Mouse (Mus musculus) myocyte (in vitro differentiated cells): ENCODE measurements at regions not wholly inside any gene's neighbourhood (a gene's known extent, or its start where the extent isn't known, plus 50 kb on each side); places are given as distances from the start of the nearest gene placed in this dataset.

Source experiments
- E2F4 ChIP-seq: IDR thresholded peaks from one replicate; pipeline ENCODE4 v1.6.1; 2011; ENCODE audit warnings: mild to moderate bottlenecking, control low read depth, moderate library complexity; ENCODE audit not compliant: insufficient read depth
- MAX ChIP-seq: IDR thresholded peaks from one replicate; pipeline ENCODE4 v1.6.1; 2011; ENCODE audit warnings: low read depth, mild to moderate bottlenecking, control low read depth
- MYOG ChIP-seq, 3 experiments: IDR thresholded peaks; one replicate each; pipeline ENCODE4 v1.6.1; 2011; ENCODE audit warnings: control low read depth in 2 of 3, low read depth in 2 of 3, mild to moderate bottlenecking in 2 of 3; ENCODE audit not compliant: insufficient read length in 2 of 3, control insufficient read depth in 1 of 3, insufficient read depth in 1 of 3
- POLR2A ChIP-seq: IDR thresholded peaks from one replicate; pipeline ENCODE4 v1.6.1; 2011; ENCODE audit warnings: low read depth, mild to moderate bottlenecking, control low read depth, moderate library complexity; ENCODE audit not compliant: insufficient read length
- POLR2AphosphoS2 ChIP-seq: IDR thresholded peaks from one replicate; pipeline ENCODE4 v1.6.1; 2011; ENCODE audit warnings: low read depth, control low read depth; ENCODE audit not compliant: insufficient read length
- SRF ChIP-seq: IDR thresholded peaks from one replicate; pipeline ENCODE4 v1.6.1; 2011; ENCODE audit warnings: low read depth; ENCODE audit not compliant: control insufficient read depth, insufficient read length
- TCF12 ChIP-seq: IDR thresholded peaks from one replicate; pipeline ENCODE4 v1.6.1; 2011; ENCODE audit warnings: mild to moderate bottlenecking, control low read depth; ENCODE audit not compliant: poor library complexity, insufficient read depth, severe bottlenecking

- TF ChIP-seq POLR2A: no peak
- no peak for TF ChIP-seq E2F4
- TF ChIP-seq TCF12: no peak
- TF ChIP-seq MAX: no peak
- TF ChIP-seq SRF: no peak
- no peak for TF ChIP-seq POLR2AphosphoS2
- no peak for TF ChIP-seq MYOG (IDR thresholded peaks at IDR 0.05; ENCODE audit: control insufficient read depth in 1 of 3, insufficient read depth in 1 of 3, insufficient read length in 2 of 3, low read depth in 2 of 3)
These were observed 146.0 kb upstream of the Lpp start for GRCm38 (mm10) chr16:24247291-24247690.
